Mouse (Mus musculus) lung, adult 2 months (tissue): ENCODE data around the gene Galnt10. TPM values are rescaled to one million over a fixed set of nuclear protein-coding genes. Genes with fewer than 3 reads are reported as not detected.
A peak's percentile ranks its signal among the peaks of the same experiment; 100 is the strongest.

ENCODE experiments used
- DNase-seq: peaks from one replicate; pipeline ENCODE4 v3.0.0; 2022
- H3K4me1 ChIP-seq: fragments of 200-500 bp; 2 replicates; pipeline ENCODE4 v1.6.1; 2011; ENCODE audit warnings: low read length; ENCODE audit not compliant: control insufficient read depth, insufficient read depth
- H3K4me3 ChIP-seq: fragments of 200-500 bp; replicated peaks from 2 replicates; pipeline ENCODE3; 2011; ENCODE audit warnings: low read depth, mild to moderate bottlenecking, control low read depth, low read length; ENCODE audit errors: extremely low read depth
- CTCF ChIP-seq: fragments of 200-500 bp; IDR thresholded peaks from 2 replicates; pipeline ENCODE4 v1.5.1; 2011; ENCODE audit warnings: mild to moderate bottlenecking, low read length, control low read depth; ENCODE audit not compliant: insufficient read depth
- POLR2A ChIP-seq: fragments of 200-500 bp; IDR thresholded peaks from 2 replicates; pipeline ENCODE4 v1.6.1; 2011; ENCODE audit warnings: low read depth, mild to moderate bottlenecking, control low read depth, low read length, borderline replicate concordance; ENCODE audit errors: extremely low read depth
- WGBS: fragments of 180-500 bp; shearing (Covaris S2); methylation state at CpG from one replicate; pipeline ENCODE4 v1.1.7; 2018; 5-methylcytosine and 5-hydroxymethylcytosine counted together
- polyA plus RNA-seq: library from polyadenylated mRNA; depleted of rRNA; stranded (reverse); fragments of >200 nt; gene quantifications from 2 replicates; pipeline ENCODE4 v1.2.3, GENCODE M21; 2012

Gene Galnt10
- polyA plus RNA-seq, 1 experiment, result 6.4 TPM

GRCm38 (mm10) chr11:57827048-57827914 is 182.0 kb downstream of the Galnt10 start:
- TF ChIP-seq CTCF, result no peak
- no peak for TF ChIP-seq POLR2A
- WGBS, result 2% methylated on average over 41 of the region's 41 CpGs
- DNase-seq, result no peak

GRCm38 (mm10) chr11:57827915-57828545 is 182.8 kb downstream of the Galnt10 start:
- WGBS, result 2% methylated on average over 33 of the region's 33 CpGs
- peak overlapping the region; percentile 16 for H3K4me3 ChIP-seq
- TF ChIP-seq POLR2A (no peak), CTCF (no peak)
- DNase-seq, result no peak
- peaks cover 7% of the 10 kb centered on the region for H3K4me1 ChIP-seq

More at GRCm38 (mm10) chr11:57827048-57827914, 182.0 kb downstream of the Galnt10 start:
- Histone ChIP-seq H3K4me3 (no peak overlapping the region), H3K4me1 (peaks cover 7% of the 10 kb centered on the region)

GRCm38 (mm10) chr11:57828955-57829870 is 184.0 kb downstream of the Galnt10 start:
- TF ChIP-seq CTCF (no peak), POLR2A (no peak)
- no peak for DNase-seq
- 10% methylated on average over 53 of the region's 53 CpGs for WGBS
- Histone ChIP-seq H3K4me3 (no peak overlapping the region), H3K4me1 (peaks cover 7% of the 10 kb centered on the region)

GRCm38 (mm10) chr11:57829871-57830775 is 184.9 kb downstream of the Galnt10 start:
- 52% methylated on average over 17 of the region's 17 CpGs for WGBS
- H3K4me1 ChIP-seq, result peaks cover 7% of the 10 kb centered on the region
- DNase-seq, result no peak
- TF ChIP-seq CTCF (no peak), POLR2A (no peak)
- no peak overlapping the region for H3K4me3 ChIP-seq

GRCm38 (mm10) chr11:57831281-57831781 is 186.1 kb downstream of the Galnt10 start:
- TF ChIP-seq CTCF, result no peak
- TF ChIP-seq POLR2A, result no peak
- 11% methylated on average over 31 of the region's 31 CpGs for WGBS
- Histone ChIP-seq H3K4me3 (no peak overlapping the region), H3K4me1 (peaks cover 7% of the 10 kb centered on the region)
- no peak for DNase-seq

GRCm38 (mm10) chr11:57831861-57832260 is 186.6 kb downstream of the Galnt10 start:
- H3K4me1 ChIP-seq, result peaks cover 7% of the 10 kb centered on the region
- TF ChIP-seq POLR2A, result no peak
- TF ChIP-seq CTCF, result no peak
- WGBS, result 22% methylated on average over 16 of the region's 16 CpGs
- no peak for DNase-seq
- H3K4me3 ChIP-seq, result no peak overlapping the region

- DNase-seq, result no peak
- TF ChIP-seq CTCF (no peak), POLR2A (no peak)
- no peak within 1 kb of the TSS for H3K4me3 ChIP-seq
- H3K4me1 ChIP-seq, result peaks cover 6% of the 10 kb centered on the region
- WGBS, result 19% methylated on average over 23 of the region's 23 CpGs
Measured at GRCm38 (mm10) chr11:57832552-57833201, 187.4 kb downstream of the Galnt10 start, which contains the start of gene Hand1. Gene Hand1, minus strand, starts transcription at chr11:57832818.
